Comparison of ENCODE assay signal across 7 mouse cellular contexts in the genomic region with DNA sequence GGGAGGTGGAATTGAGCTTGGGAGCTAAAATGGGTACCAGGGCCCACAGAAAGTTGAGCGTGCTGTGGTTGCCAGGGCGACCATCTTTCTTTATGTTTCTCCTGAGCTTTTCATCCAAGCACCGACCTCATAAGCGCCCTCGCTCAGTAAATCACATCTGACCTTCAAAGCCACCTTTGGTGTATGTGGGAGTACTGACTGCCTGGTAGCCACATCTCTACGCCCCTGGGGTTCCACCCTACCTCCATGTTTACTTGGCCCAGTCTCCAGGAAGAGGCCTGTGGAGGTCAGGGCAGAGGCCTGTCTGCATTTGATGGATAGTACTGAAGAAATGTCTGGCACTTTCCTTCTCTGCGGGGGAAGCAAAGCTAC. TPM values are rescaled to one million over a fixed set of nuclear protein-coding genes. Genes with fewer than 3 reads are reported as not detected.
DNase-seq lines count a peak whose midpoint lies in the region; ATAC-seq and TF ChIP-seq lines count a peak whose summit lies in the region.

No protein-coding gene starts in this region.

- peak overlapping the region; percentile 55 for H3K4me2 ChIP-seq in limb, embryonic 14.5 days (replicated peaks; ENCODE audit: low read depth, low read length, severe bottlenecking)
- peak overlapping the region; percentile 49 for H3K4me2 ChIP-seq in midbrain, postnatal 0 days (ENCODE audit: low read depth, low read length, poor library complexity, severe bottlenecking)

- 35% methylated on average over 7 of the region's 7 CpGs for WGBS in hindbrain, embryonic 10.5 days
- 45% methylated on average over 7 of the region's 7 CpGs for WGBS in limb, embryonic 14.5 days
- WGBS in midbrain, postnatal 0 days, result 39% methylated on average over 7 of the region's 7 CpGs

- no peaks in the 10 kb centered on the region for H3K27me3 ChIP-seq in ES-Bruce4 (ENCODE audit: control insufficient read depth, insufficient read depth, low read length, poor library complexity, severe bottlenecking)
- H3K27me3 ChIP-seq in hindbrain, embryonic 10.5 days (ENCODE audit: insufficient read depth, poor library complexity, severe bottlenecking), result no peaks in the 10 kb centered on the region
- no peaks in the 10 kb centered on the region for H3K27me3 ChIP-seq in limb, embryonic 14.5 days (ENCODE audit: control insufficient read depth, insufficient read depth, low read length)
- H3K27me3 ChIP-seq in midbrain, postnatal 0 days (ENCODE audit: insufficient read depth, low read length), result no peaks in the 10 kb centered on the region

- TF ChIP-seq CTCF in ES-Bruce4 (IDR thresholded peaks at IDR 0.05; ENCODE audit: low read depth, low read length), result no peak
- no peak for TF ChIP-seq CTCF in bone marrow macrophage, adult 2 months (IDR thresholded peaks at IDR 0.05; ENCODE audit: low read depth, low read length)
- no peak for TF ChIP-seq CTCF in midbrain, postnatal 0 days (IDR thresholded peaks at IDR 0.05)

- no peaks in the 10 kb centered on the region for H3K9me3 ChIP-seq in ES-Bruce4 (replicated peaks; ENCODE audit: control insufficient read depth, insufficient read depth, low read length, poor library complexity, severe bottlenecking)
- H3K9me3 ChIP-seq in hindbrain, embryonic 10.5 days, result no peaks in the 10 kb centered on the region
- H3K9me3 ChIP-seq in limb, embryonic 14.5 days (ENCODE audit: control insufficient read depth, low read length), result no peaks in the 10 kb centered on the region
- no peaks in the 10 kb centered on the region for H3K9me3 ChIP-seq in midbrain, postnatal 0 days (ENCODE audit: low read length)

- peak overlapping the region; percentile 96 for H3K27ac ChIP-seq in ES-Bruce4 (ENCODE audit: insufficient read depth, low read length)
- peak overlapping the region; percentile 35; the same call in 1 of the 2 replicates for H3K27ac ChIP-seq in bone marrow macrophage, adult 2 months (ENCODE audit: insufficient read depth, low read depth, low read length)
- peak overlapping the region; percentile 96 for H3K27ac ChIP-seq in hindbrain, embryonic 10.5 days
- H3K27ac ChIP-seq in limb, embryonic 14.5 days (replicated peaks; ENCODE audit: low read depth, low read length), result peak overlapping the region; percentile 92
- peak overlapping the region; percentile 76 for H3K27ac ChIP-seq in midbrain, postnatal 0 days (ENCODE audit: low read depth, low read length)

- H3K4me1 ChIP-seq in ES-Bruce4 (ENCODE audit: control insufficient read depth, insufficient read depth, low read length), result peaks cover 4% of the 10 kb centered on the region
- H3K4me1 ChIP-seq in bone marrow macrophage, adult 2 months (ENCODE audit: control insufficient read depth, insufficient read depth, low read length), result peaks cover 5% of the 10 kb centered on the region
- peaks cover 38% of the 10 kb centered on the region for H3K4me1 ChIP-seq in hindbrain, embryonic 10.5 days (replicated peaks)
- peaks cover 12% of the 10 kb centered on the region; the same call in 1 of the 2 replicates for H3K4me1 ChIP-seq in limb, embryonic 14.5 days (ENCODE audit: control insufficient read depth, insufficient read depth, low read length)
- H3K4me1 ChIP-seq in midbrain, postnatal 0 days (ENCODE audit: insufficient read depth, low read length), result peaks cover 13% of the 10 kb centered on the region; the same call in 1 of the 2 replicates

- H3K4me3 ChIP-seq in ES-Bruce4 (ENCODE audit: low read depth, low read length), result peak overlapping the region; percentile 31
- H3K4me3 ChIP-seq in bone marrow macrophage, adult 2 months (ENCODE audit: insufficient read depth, low read length), result no peak overlapping the region
- H3K4me3 ChIP-seq in hindbrain, embryonic 10.5 days, result peak overlapping the region; percentile 50
- H3K4me3 ChIP-seq in limb, embryonic 14.5 days (replicated peaks; ENCODE audit: low read length), result peak overlapping the region; percentile 32
- 0 out of 2 replicates have a peak overlapping the region, but pooled peaks have one; percentile 30 for H3K4me3 ChIP-seq in midbrain, postnatal 0 days (ENCODE audit: low read depth, low read length)

- H3K9ac ChIP-seq in ES-Bruce4 (ENCODE audit: low read depth, poor library complexity, severe bottlenecking), result peak overlapping the region; percentile 63
- H3K9ac ChIP-seq in limb, embryonic 14.5 days (ENCODE audit: low read depth, low read length, severe bottlenecking), result peak overlapping the region; percentile 49
- H3K9ac ChIP-seq in midbrain, postnatal 0 days (replicated peaks; ENCODE audit: low read length, poor library complexity, severe bottlenecking), result peak overlapping the region; percentile 50; the same call in 1 of the 2 replicates

- no peak for ATAC-seq in limb, embryonic 14.5 days (ENCODE audit: low FRiP score, low read depth)
- no peak for ATAC-seq in midbrain, postnatal 0 days (ENCODE audit: low FRiP score)

- no peak for DNase-seq in hindbrain, embryonic 10.5 days (ENCODE audit: low spot score)
- no peak for DNase-seq in limb, embryonic 14.5 days (ENCODE audit: low spot score)
- DNase-seq in midbrain, postnatal 0 days (ENCODE audit: low spot score), result peak; percentile 16
- no peak for DNase-seq in thymus, postnatal 36 days
- no peak for DNase-seq in urinary bladder, adult 2 months (ENCODE audit: low spot score)

- H3K36me3 ChIP-seq in ES-Bruce4 (ENCODE audit: control insufficient read depth, insufficient read depth, low read length, poor library complexity, severe bottlenecking), result no peaks in the 10 kb centered on the region
- H3K36me3 ChIP-seq in hindbrain, embryonic 10.5 days, result no peaks in the 10 kb centered on the region
- H3K36me3 ChIP-seq in limb, embryonic 14.5 days (ENCODE audit: control insufficient read depth, insufficient read depth, low read length), result no peaks in the 10 kb centered on the region
- no peaks in the 10 kb centered on the region for H3K36me3 ChIP-seq in midbrain, postnatal 0 days (ENCODE audit: insufficient read depth, low read length)

- TF ChIP-seq EP300 in ES-Bruce4 (IDR thresholded peaks at IDR 0.05; ENCODE audit: insufficient read depth, low read depth, low read length), result 0 out of 2 replicates have a peak, but pooled peaks have one; percentile 7

- TF ChIP-seq POLR2A in ES-Bruce4 (IDR thresholded peaks at IDR 0.05; ENCODE audit: insufficient read depth, low read length), result no peak
- no peak for TF ChIP-seq POLR2A in bone marrow macrophage, adult 2 months (IDR thresholded peaks at IDR 0.05; ENCODE audit: borderline replicate concordance, low read depth, low read length)
- no peak for TF ChIP-seq POLR2A in limb, embryonic 14.5 days (IDR thresholded peaks at IDR 0.05; ENCODE audit: borderline replicate concordance, extremely low read depth, insufficient read depth, insufficient read length)

RNA-seq across cellular contexts. Expression of gene Ints3, which starts 13.7 kb away (rescaled TPM):
- polyA plus RNA-seq in ES-Bruce4 (2011; ENCODE audit: insufficient read depth, insufficient read length, low read depth, missing spikeins), result 68.6 and 71.0 TPM in 2 replicates
- 18.9 and 20.4 TPM in 2 replicates for polyA plus RNA-seq in bone marrow macrophage, adult 2 months (2012; ENCODE audit: insufficient read depth, insufficient read length, missing spikeins)
- 37.6 and 39.7 TPM in 2 replicates for polyA plus RNA-seq in hindbrain, embryonic 10.5 days (2016; fragmentation: Nextera tagmentation; extraction: Ambion mirVana)
- polyA plus RNA-seq in limb, embryonic 14.5 days (2012; rRNA removed), result 52.8 and 55.9 TPM in 2 replicates
- polyA plus RNA-seq in limb, embryonic 14.5 days (2014; fragmentation: Nextera tagmentation; extraction: Ambion mirVana), result 26.0 and 32.5 TPM in 2 replicates
- total RNA-seq in midbrain, postnatal 0 days (2014; rRNA removed), result 58.5 and 61.8 TPM in 2 replicates
- 19.7 and 22.3 TPM in 2 replicates for polyA plus RNA-seq in midbrain, postnatal 0 days (2015; fragmentation: Nextera tagmentation; extraction: Ambion mirVana)
- polyA plus RNA-seq in urinary bladder, adult 2 months (2012; rRNA removed), result 24.8 and 26.4 TPM in 2 replicates

RNA-seq across cellular contexts. Expression of gene Npr1, which starts 18.6 kb away (rescaled TPM):
- 10.8 and 13.6 TPM in 2 replicates for polyA plus RNA-seq in ES-Bruce4 (2011; ENCODE audit: insufficient read depth, insufficient read length, low read depth, missing spikeins)
- 0.17 and 0.89 TPM in 2 replicates for polyA plus RNA-seq in bone marrow macrophage, adult 2 months (2012; ENCODE audit: insufficient read depth, insufficient read length, missing spikeins)
- 3.0 TPM in 2 replicates for polyA plus RNA-seq in hindbrain, embryonic 10.5 days (2016; fragmentation: Nextera tagmentation; extraction: Ambion mirVana)
- 15.5 and 16.0 TPM in 2 replicates for polyA plus RNA-seq in limb, embryonic 14.5 days (2012; rRNA removed)
- 4.8 and 4.9 TPM in 2 replicates for polyA plus RNA-seq in limb, embryonic 14.5 days (2014; fragmentation: Nextera tagmentation; extraction: Ambion mirVana)
- 4.0 and 4.1 TPM in 2 replicates for total RNA-seq in midbrain, postnatal 0 days (2014; rRNA removed)
- polyA plus RNA-seq in midbrain, postnatal 0 days (2015; fragmentation: Nextera tagmentation; extraction: Ambion mirVana), result 1.5 and 2.0 TPM in 2 replicates
- 25.3 and 26.4 TPM in 2 replicates for polyA plus RNA-seq in urinary bladder, adult 2 months (2012; rRNA removed)

RNA-seq across cellular contexts. Expression of gene Ilf2, which starts 28.8 kb away (rescaled TPM):
- 211 and 233 TPM in 2 replicates for polyA plus RNA-seq in ES-Bruce4 (2011; ENCODE audit: insufficient read depth, insufficient read length, low read depth, missing spikeins)
- polyA plus RNA-seq in bone marrow macrophage, adult 2 months (2012; ENCODE audit: insufficient read depth, insufficient read length, missing spikeins), result 29.3 and 29.8 TPM in 2 replicates
- polyA plus RNA-seq in hindbrain, embryonic 10.5 days (2016; fragmentation: Nextera tagmentation; extraction: Ambion mirVana), result 315 and 340 TPM in 2 replicates
- polyA plus RNA-seq in limb, embryonic 14.5 days (2012; rRNA removed), result 117 and 137 TPM in 2 replicates
- 169 and 186 TPM in 2 replicates for polyA plus RNA-seq in limb, embryonic 14.5 days (2014; fragmentation: Nextera tagmentation; extraction: Ambion mirVana)
- 136 and 147 TPM in 2 replicates for total RNA-seq in midbrain, postnatal 0 days (2014; rRNA removed)
- polyA plus RNA-seq in midbrain, postnatal 0 days (2015; fragmentation: Nextera tagmentation; extraction: Ambion mirVana), result 177 and 182 TPM in 2 replicates
- polyA plus RNA-seq in urinary bladder, adult 2 months (2012; rRNA removed), result 44.4 and 48.2 TPM in 2 replicates

RNA-seq across cellular contexts. Expression of gene Snapin, which starts 43.7 kb away (rescaled TPM):
- 63.9 and 65.1 TPM in 2 replicates for polyA plus RNA-seq in ES-Bruce4 (2011; ENCODE audit: insufficient read depth, insufficient read length, low read depth, missing spikeins)
- 96.6 and 101 TPM in 2 replicates for polyA plus RNA-seq in bone marrow macrophage, adult 2 months (2012; ENCODE audit: insufficient read depth, insufficient read length, missing spikeins)
- polyA plus RNA-seq in hindbrain, embryonic 10.5 days (2016; fragmentation: Nextera tagmentation; extraction: Ambion mirVana), result 60.9 and 69.1 TPM in 2 replicates
- polyA plus RNA-seq in limb, embryonic 14.5 days (2012; rRNA removed), result 54.8 and 57.8 TPM in 2 replicates
- 87.6 and 91.3 TPM in 2 replicates for polyA plus RNA-seq in limb, embryonic 14.5 days (2014; fragmentation: Nextera tagmentation; extraction: Ambion mirVana)
- 41.2 and 51.9 TPM in 2 replicates for total RNA-seq in midbrain, postnatal 0 days (2014; rRNA removed)
- 93.5 and 97.2 TPM in 2 replicates for polyA plus RNA-seq in midbrain, postnatal 0 days (2015; fragmentation: Nextera tagmentation; extraction: Ambion mirVana)
- polyA plus RNA-seq in urinary bladder, adult 2 months (2012; rRNA removed), result 88.2 and 107 TPM in 2 replicates

RNA-seq across cellular contexts. Expression of gene Slc27a3, which starts 57.4 kb away (rescaled TPM):
- 11.0 and 12.5 TPM in 2 replicates for polyA plus RNA-seq in ES-Bruce4 (2011; ENCODE audit: insufficient read depth, insufficient read length, low read depth, missing spikeins)
- polyA plus RNA-seq in bone marrow macrophage, adult 2 months (2012; ENCODE audit: insufficient read depth, insufficient read length, missing spikeins), result 0.72 and 0.83 TPM in 2 replicates
- polyA plus RNA-seq in hindbrain, embryonic 10.5 days (2016; fragmentation: Nextera tagmentation; extraction: Ambion mirVana), result 28.5 and 29.1 TPM in 2 replicates
- 64.7 and 92.1 TPM in 2 replicates for polyA plus RNA-seq in limb, embryonic 14.5 days (2012; rRNA removed)
- 30.5 and 34.7 TPM in 2 replicates for polyA plus RNA-seq in limb, embryonic 14.5 days (2014; fragmentation: Nextera tagmentation; extraction: Ambion mirVana)
- total RNA-seq in midbrain, postnatal 0 days (2014; rRNA removed), result 64.8 and 86.6 TPM in 2 replicates
- 30.8 and 31.4 TPM in 2 replicates for polyA plus RNA-seq in midbrain, postnatal 0 days (2015; fragmentation: Nextera tagmentation; extraction: Ambion mirVana)
- 9.2 and 11.0 TPM in 2 replicates for polyA plus RNA-seq in urinary bladder, adult 2 months (2012; rRNA removed)

Comparison
In these comparisons a context has a peak if more than half of its experiments do, and no peak if none do; other contexts are left out.
1. H3K27ac ChIP-seq: peak in every context shown above with its lines; median percentile 96 in ES-Bruce4; 96 in hindbrain, embryonic 10.5 days; 92 in limb, embryonic 14.5 days; 76 in midbrain, postnatal 0 days; 35 in bone marrow macrophage, adult 2 months.